Mouse (Mus musculus) liver, embryonic 14.5 days (tissue): ENCODE measurements around the gene Mgat5. TPM values are rescaled to one million over a fixed set of nuclear protein-coding genes. Genes with fewer than 3 reads are reported as not detected.
A peak's percentile ranks its signal among the peaks of the same experiment; 100 is the strongest.

ENCODE experiments used
- ATAC-seq: fragments of 200-750 bp; cut with Nextera tagmentation; 2 replicates; pipeline ENCODE4 v1.8.0; 2017; ENCODE audit warnings: moderate number of reproducible peaks, mild to moderate bottlenecking, moderate library complexity; ENCODE audit not compliant: insufficient read depth
- DNase-seq, 3 experiments: peaks; one replicate each; pipeline ENCODE4 v3.0.0-alpha.2; 2012 to 2013; ENCODE audit warnings: low read depth in 3 of 3, low spot score in 3 of 3
- H3K27ac ChIP-seq: fragments of 300-500 bp; sonication (generic); 2 replicates; pipeline ENCODE4 v1.5.1; 2014; ENCODE audit warnings: moderate library complexity, mild to moderate bottlenecking, control low read depth, inconsistent platforms
- H3K27me3 ChIP-seq: fragments of 300-500 bp; sonication (generic); 2 replicates; pipeline ENCODE4 v1.6.1; 2014; ENCODE audit warnings: mild to moderate bottlenecking, low read length, moderate library complexity; ENCODE audit not compliant: control insufficient read depth, insufficient read depth
- H3K36me3 ChIP-seq: fragments of 300-500 bp; sonication (generic); replicated peaks from 2 replicates; pipeline ENCODE4 v1.6.1; 2014; ENCODE audit warnings: low read depth; ENCODE audit not compliant: control insufficient read depth, insufficient read depth
- H3K4me1 ChIP-seq, 2 experiments: fragments of 200-500 bp in 1 of 2; fragments of 300-500 bp in 1 of 2; sonication (generic) in 1 of 2; replicated peaks; 2 replicates each; pipeline ENCODE4 v1.6.1; 2012 to 2014; ENCODE audit warnings: antibody characterized with exemption in 1 of 2, inconsistent platforms in 1 of 2, low read length in 1 of 2; ENCODE audit not compliant: control insufficient read depth in 2 of 2, insufficient read depth in 2 of 2
- H3K4me2 ChIP-seq: fragments of 300-500 bp; sonication (generic); 2 replicates; pipeline ENCODE4 v1.6.1; 2014; ENCODE audit warnings: low read depth, mild to moderate bottlenecking, control low read depth, moderate library complexity
- H3K4me3 ChIP-seq, 2 experiments: fragments of 200-500 bp in 1 of 2; fragments of 300-500 bp in 1 of 2; sonication (generic) in 1 of 2; 2 replicates each; pipeline ENCODE4 v1.5.1; 2012 to 2014; ENCODE audit warnings: low read depth in 2 of 2, low read length in 2 of 2, mild to moderate bottlenecking in 2 of 2, control low read depth in 1 of 2, inconsistent platforms in 1 of 2, moderate library complexity in 1 of 2; ENCODE audit not compliant: insufficient read depth in 1 of 2
- H3K9ac ChIP-seq: fragments of 300-500 bp; sonication (generic); replicated peaks from 2 replicates; pipeline ENCODE4 v1.6.1; 2014; ENCODE audit warnings: mild to moderate bottlenecking, control low read depth, moderate library complexity
- H3K9me3 ChIP-seq: fragments of 300-500 bp; sonication (generic); 2 replicates; pipeline ENCODE4 v1.6.1; 2016; ENCODE audit warnings: low read length, mixed read lengths; ENCODE audit not compliant: control insufficient read depth
- CTCF ChIP-seq: IDR thresholded peaks from 2 replicates; pipeline ENCODE4 v1.5.1; 2016; ENCODE audit warnings: antibody characterized with exemption, low read depth, control low read depth
- EP300 ChIP-seq: IDR thresholded peaks from 2 replicates; pipeline ENCODE4 v1.6.1; 2016; ENCODE audit warnings: antibody characterized with exemption, low read depth
- WGBS: fragments of 180-500 bp; shearing (Covaris S2); extraction: QIAGEN DNeasy Blood & Tissue Kit; methylation state at CpG from one replicate; pipeline ENCODE4 v1.1.7; 2014; ENCODE audit not compliant: insufficient replicate concordance; 5-methylcytosine and 5-hydroxymethylcytosine counted together
- polyA plus RNA-seq, 2 experiments: library from polyadenylated mRNA; depleted of rRNA in 1 of 2; stranded (reverse) in 1 of 2; unstranded in 1 of 2; fragments of >200 nt; fragmentation: Nextera tagmentation in 1 of 2; extraction: Ambion mirVana in 1 of 2; gene quantifications; 2 replicates each; pipeline versions ENCODE4 v1.2.1 to v1.2.3; 2012 to 2014

Gene Mgat5
- polyA plus RNA-seq, 2 experiments, result 0.62 to 0.67 TPM

DNA sequence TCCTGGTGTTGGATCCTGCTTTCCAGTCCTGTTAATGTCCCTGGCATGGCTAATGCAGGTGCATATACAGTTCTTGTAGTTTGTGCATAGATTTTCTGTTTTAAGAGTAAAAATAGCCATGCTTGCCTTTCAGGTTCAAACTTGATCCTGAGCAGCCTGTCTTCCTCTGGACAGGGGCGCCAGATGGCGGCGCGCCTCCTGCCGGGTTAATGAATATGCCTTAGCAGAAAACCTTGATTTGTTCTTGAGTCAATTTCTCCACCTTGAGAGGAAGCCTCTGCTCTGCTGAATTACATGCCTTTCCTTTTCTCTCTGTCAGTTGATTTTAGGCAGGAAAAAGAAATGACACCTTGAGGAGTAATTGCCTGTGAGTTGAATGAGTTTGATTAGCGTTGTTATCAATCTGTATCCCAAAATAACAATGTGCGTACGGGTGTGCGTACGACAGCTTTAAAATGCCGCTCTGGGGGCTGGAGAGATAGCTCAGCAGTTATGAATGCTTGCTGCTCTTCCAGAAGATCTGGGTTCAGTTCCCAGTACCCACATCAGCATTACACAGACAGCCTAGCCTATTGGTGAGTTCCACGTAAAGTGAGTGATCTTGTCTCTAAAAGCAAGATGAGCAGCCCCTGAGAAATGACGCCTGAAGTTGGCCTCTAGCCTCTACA is 57.5 kb downstream of the Mgat5 start:
- WGBS, result 79% methylated on average over 13 of the region's 13 CpGs
- Histone ChIP-seq H3K27me3 (no peaks in the 10 kb centered on the region), H3K36me3 (no peaks in the 10 kb centered on the region), H3K9me3 (no peaks in the 10 kb centered on the region), H3K27ac (no peak overlapping the region), H3K4me1 (no peaks in the 10 kb centered on the region), H3K4me3 (no peak overlapping the region), H3K4me2 (no peak overlapping the region), H3K9ac (no peak overlapping the region)
- TF ChIP-seq CTCF, result no peak
- no peak for ATAC-seq
- DNase-seq, result no peak

DNA sequence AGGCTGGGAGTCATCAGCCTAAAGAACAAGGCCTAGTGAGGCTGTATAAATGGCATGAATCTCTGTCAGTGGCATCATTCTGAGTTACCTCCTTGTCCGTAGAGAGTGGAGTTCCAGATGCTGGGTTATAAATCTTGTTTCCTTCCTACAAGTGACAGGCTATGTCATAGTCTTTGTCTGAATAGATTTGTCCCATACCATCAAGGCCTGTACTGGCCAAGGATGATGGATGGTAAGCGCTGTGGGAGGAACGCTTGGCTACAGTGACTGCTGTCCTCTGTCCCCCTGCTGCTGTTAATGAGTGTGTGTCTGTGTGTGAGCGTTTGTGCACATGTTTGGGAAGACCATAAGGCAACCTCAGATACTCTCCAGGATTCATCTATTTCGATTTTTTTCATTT is 63.2 kb downstream of the Mgat5 start:
- no peak overlapping the region for H3K9ac ChIP-seq
- 74% methylated on average over 5 of the region's 5 CpGs for WGBS
- no peaks in the 10 kb centered on the region for H3K36me3 ChIP-seq
- no peak for TF ChIP-seq CTCF
- no peaks in the 10 kb centered on the region for H3K4me1 ChIP-seq
- H3K9me3 ChIP-seq, result no peaks in the 10 kb centered on the region
- no peak for DNase-seq
- no peak overlapping the region for H3K4me2 ChIP-seq
- no peak overlapping the region for H3K4me3 ChIP-seq
- no peak overlapping the region for H3K27ac ChIP-seq
- no peaks in the 10 kb centered on the region for H3K27me3 ChIP-seq
- no peak for ATAC-seq

DNA sequence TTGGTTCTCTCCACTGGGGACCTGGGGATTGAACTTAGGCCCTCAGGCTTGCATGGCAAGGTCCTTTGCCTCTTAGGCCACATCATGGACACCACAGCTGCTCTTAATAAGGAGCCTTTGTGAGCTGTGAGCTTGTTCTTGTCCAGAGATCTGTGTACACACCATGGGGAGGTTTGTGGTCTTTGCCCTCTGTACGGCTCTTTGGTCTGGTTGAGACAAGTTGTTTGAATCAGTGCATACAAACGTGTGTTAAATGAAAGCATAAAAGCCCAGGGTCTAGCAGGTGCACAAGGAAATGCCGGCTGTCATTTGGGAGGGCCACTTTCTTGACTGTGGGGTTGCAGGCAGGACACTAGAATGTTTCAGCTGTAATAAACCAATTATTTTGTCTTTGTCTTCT is 64.5 kb downstream of the Mgat5 start:
- TF ChIP-seq CTCF (no peak), EP300 (no peak)
- H3K27ac ChIP-seq, result no peak overlapping the region
- no peaks in the 10 kb centered on the region for H3K27me3 ChIP-seq
- ATAC-seq (no peak), DNase-seq (no peak)
- H3K9me3 ChIP-seq, result no peaks in the 10 kb centered on the region
- H3K4me1 ChIP-seq, result no peaks in the 10 kb centered on the region
- no peak overlapping the region for H3K4me2 ChIP-seq
- 61% methylated on average over 3 of the region's 3 CpGs for WGBS
- H3K36me3 ChIP-seq, result no peaks in the 10 kb centered on the region
- H3K9ac ChIP-seq, result no peak overlapping the region
- H3K4me3 ChIP-seq, result no peak overlapping the region

DNA sequence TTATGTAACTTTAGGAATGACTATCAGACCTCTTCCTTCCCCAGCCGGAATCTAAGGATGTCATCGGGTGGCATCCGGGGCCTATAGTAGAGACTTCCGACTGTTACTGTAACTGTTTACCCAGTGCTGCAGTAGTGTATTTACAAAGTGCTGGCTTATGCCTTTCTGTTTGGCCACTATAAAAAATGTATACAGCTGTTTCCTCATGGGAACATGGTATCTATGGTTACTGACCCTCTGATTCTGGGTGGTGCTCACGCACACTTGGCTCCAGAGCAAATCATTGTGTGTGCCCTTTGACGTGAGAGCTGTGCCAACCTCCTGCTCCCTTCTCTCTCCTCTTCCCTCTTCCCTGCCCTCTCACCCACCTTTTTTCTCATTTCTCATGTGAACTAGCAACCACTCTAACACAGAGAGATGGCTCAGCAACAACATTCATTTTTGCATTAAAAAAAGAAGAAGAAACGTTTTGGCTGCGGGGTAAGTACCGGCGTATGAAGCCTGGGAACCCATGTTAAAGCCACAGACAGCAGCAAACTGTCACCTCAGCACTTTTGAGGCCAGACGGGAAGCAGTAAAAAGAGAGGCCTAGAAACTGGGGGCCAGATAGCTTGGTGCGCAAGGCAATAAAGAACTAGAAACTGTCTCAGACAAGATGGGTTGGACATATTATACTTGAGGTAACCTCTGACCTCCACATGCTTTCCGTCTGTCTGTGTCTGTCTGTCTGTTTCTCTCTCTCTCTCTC is 65.6 kb downstream of the Mgat5 start:
- no peak overlapping the region for H3K4me3 ChIP-seq
- 68% methylated on average over 13 of the region's 13 CpGs for WGBS
- no peak for DNase-seq
- H3K4me2 ChIP-seq, result no peak overlapping the region
- no peak overlapping the region for H3K27ac ChIP-seq
- H3K4me1 ChIP-seq, result no peaks in the 10 kb centered on the region
- H3K27me3 ChIP-seq, result no peaks in the 10 kb centered on the region
- H3K9ac ChIP-seq, result no peak overlapping the region
- TF ChIP-seq CTCF (no peak), EP300 (no peak)
- peak; percentile 31; the same call in 1 of the 2 replicates for ATAC-seq
- no peaks in the 10 kb centered on the region for H3K9me3 ChIP-seq
- no peaks in the 10 kb centered on the region for H3K36me3 ChIP-seq

DNA sequence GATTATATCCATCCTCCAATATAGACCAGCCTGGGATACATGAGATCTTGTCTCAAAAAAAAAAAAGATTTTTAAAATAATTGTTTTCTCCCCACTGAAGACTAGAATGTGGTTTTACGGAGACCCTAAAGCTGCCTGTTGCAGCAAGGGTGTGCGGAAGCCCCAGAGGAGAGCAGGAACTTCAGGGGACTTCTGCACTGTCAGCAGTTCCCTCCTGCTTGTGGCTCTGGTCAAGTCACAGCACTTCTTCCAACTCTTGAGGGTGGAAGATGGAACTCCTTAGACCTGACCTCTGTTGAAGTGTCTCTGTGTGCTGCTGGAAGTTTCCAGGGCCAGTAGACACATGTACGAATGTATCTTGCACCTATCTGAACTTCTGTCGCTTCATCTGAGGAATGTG is 66.3 kb downstream of the Mgat5 start:
- Histone ChIP-seq H3K4me3 (no peak overlapping the region), H3K9ac (no peak overlapping the region), H3K27ac (no peak overlapping the region), H3K4me1 (no peaks in the 10 kb centered on the region), H3K27me3 (no peaks in the 10 kb centered on the region), H3K9me3 (no peaks in the 10 kb centered on the region), H3K36me3 (no peaks in the 10 kb centered on the region), H3K4me2 (no peak overlapping the region)
- ATAC-seq, result no peak
- no peak for DNase-seq
- no peak for TF ChIP-seq EP300
- TF ChIP-seq CTCF, result no peak
- 67% methylated on average over 4 of the region's 4 CpGs for WGBS
